Mouse (Mus musculus) frontal cortex, adult (tissue): Measurements from ENCODE around the gene Cd163.
"Not testable (repeated sequence)": the region's sequence is repeated elsewhere in the genome, so short reads cannot be mapped to it uniquely, and the experiment has no call there.

Source experiments
- ATAC-seq: cut with Nextera tagmentation; 2 replicates; pipeline ENCODE4 v1.9.2; 2017; ENCODE audit warnings: mild to moderate bottlenecking, moderate library complexity, mixed read lengths; ENCODE audit not compliant: low TSS enrichment

Cd163 gene

GRCm38 (mm10) chr6:124304356-124304755 lies at the start of gene Cd163:
TSS of gene Cd163 (plus strand) at chr6:124304656.
- ATAC-seq, result no peak

DNA sequence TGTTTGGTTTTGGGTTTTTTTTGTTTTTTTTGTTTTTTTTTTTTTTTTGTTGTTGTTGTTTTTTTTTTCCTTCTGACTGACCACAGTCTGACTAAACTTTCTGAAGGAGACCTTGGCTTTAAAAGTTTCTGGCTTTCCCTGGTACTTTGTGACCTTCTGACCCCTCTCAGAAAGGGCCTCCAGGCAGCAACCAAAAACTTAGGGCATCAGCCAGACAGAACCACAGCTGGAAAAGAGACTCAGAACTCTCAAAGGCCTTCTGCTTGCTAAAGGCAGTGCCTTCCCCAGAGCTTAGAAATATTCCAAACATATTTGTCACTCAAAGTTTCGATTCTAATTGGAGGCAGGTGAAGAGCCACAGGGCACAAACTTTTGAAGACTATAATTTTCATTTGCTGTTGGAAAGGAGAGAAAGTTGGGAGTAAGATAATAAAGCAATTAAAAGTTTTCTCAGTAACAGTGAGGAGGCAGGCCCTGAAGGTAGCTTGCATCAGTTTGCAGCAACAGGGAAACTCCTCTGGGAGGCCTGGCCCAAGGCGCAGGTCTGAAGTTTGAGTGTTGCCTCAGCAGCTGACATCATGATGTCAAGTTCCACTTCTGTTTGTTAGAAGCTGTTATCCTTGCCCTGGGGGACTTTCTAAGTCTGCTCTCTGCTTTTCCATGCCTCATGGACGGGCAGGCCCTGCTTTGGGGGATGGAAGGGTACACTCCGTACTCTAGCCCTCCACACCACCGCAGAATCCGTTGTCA lies 48.6 kb upstream of the Cd163 start:
- no peak for ATAC-seq

DNA sequence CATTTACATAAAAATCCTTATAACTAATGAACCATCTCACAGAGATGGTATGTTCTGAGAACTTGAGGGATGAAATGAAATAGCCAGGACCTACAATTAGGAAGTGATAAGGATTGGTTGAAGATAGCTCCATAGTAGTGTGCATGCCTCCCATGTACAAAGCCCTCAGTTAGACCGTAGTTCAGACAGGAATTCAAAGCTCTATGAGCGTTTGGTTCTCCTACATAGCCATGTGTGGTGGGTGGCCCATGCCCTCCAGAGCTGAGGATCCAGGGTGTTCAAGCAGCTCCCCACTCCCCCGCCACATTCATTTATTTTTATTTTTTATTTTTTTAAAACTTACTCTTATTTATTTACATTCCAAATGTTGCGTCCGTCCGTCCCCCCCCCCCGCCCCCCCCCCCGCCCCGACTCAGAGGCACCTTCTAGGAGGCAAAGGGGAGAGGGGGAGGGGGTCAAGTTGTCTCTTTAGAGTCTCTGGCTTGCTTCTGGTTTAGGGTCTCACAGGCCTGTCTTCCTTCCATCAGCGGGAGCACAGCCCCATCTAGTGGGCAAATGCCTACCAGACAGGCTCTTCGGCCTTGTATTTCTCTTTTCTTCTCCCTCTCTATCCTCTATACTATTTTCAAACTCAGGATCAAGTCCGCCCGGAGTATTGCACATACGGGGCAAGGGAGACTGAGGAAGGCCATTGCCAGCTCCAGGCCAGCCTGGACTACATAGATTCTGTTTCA lies 44.1 kb upstream of the Cd163 start:
- ATAC-seq, result peak; percentile 85

- peak; percentile 96 for ATAC-seq
Measured at GRCm38 (mm10) chr6:124262696-124263095, 41.8 kb upstream of the Cd163 start.

GRCm38 (mm10) chr6:124273231-124273880 lies 31.1 kb upstream of the Cd163 start:
- no peak for ATAC-seq

GRCm38 (mm10) chr6:124277641-124278040 lies 26.8 kb upstream of the Cd163 start:
- no peak for ATAC-seq

DNA sequence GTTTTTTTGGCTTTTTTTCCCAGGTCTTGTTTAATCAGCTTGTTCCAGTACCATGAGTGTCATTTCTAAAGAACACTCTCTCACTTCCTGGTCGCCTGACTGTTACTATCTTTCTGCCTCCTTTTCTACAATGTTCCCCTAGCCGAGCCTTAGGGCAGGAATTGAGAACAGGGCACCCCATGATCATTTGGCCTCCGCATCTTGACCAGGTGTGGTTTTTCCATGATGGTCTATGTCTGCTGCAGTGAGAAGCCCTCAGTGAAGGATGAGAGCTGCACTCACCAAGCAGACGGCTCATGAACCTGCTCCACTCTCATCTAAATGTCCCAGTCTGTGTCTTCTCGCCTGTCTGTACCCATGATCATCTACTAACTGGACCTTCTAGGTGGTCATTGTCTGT lies 26.2 kb upstream of the Cd163 start:
- ATAC-seq, result no peak

- no peak for ATAC-seq
Measured at GRCm38 (mm10) chr6:124282731-124283130, 21.7 kb upstream of the Cd163 start.

DNA sequence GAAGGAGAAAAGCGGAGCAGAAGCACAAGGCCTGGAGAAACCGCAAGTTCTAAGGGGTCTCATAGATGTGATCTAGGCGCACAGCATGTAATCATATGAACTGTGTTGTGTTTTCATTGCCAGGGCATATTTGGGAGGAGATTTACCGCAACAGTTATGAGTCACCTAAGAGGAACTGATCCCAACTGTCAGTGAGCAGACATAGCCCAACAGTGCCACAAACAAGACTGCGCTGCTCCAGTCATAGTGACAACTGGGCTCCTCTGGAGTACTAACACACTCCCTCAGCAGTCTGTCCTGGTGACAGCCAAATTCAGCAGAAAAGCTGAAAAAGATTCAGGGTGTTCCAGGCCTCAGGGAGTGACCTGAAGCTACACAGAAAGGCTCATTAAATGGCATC lies 7.1 kb upstream of the Cd163 start:
- ATAC-seq, result not testable (repeated sequence)

DNA sequence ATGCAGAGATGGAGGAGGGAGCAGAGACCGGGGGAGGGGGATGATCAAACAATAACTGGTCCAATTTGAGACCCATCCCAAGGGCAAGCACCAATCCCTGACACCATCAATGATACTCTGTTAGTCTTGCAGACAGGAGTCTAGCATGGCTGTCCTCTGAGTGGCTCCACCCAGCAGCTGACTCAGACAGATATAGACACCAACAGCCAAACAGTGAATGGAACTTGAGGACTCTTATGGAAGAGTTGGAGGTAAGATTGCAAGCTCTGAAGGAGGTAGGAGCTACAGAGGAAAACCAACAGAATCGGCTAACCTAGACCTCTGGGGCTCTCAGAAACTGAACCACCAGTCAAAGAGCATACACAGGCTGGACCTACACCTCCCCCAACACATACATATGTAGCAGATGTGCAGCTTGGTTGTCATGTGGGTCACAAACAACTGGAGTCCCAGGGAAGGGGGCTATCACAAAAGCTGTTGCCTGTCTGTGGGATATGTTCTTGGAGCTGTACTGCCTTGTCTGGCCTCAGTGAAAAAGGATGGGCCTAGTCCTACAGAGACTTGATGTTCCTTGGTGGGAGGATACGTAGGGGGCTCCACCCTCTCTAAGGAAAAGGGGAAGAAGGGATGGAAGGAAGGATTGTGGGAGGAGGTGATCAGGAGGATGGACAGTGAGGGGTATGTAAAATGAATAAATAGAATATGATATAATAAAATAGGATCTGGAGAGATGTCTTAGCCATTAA lies 2.8 kb upstream of the Cd163 start:
- ATAC-seq, result no peak

DNA sequence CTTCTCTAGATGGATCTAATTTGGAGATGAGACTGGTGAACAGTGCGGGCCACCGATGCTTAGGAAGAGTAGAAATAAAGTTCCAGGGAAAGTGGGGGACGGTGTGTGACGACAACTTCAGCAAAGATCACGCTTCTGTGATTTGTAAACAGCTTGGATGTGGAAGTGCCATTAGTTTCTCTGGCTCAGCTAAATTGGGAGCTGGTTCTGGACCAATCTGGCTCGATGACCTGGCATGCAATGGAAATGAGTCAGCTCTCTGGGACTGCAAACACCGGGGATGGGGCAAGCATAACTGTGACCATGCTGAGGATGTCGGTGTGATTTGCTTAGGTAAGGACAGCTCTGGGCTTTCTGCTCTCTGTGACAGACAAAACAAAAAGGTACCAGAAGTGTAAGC lies 4.5 kb downstream of the Cd163 start:
- ATAC-seq, result no peak

DNA sequence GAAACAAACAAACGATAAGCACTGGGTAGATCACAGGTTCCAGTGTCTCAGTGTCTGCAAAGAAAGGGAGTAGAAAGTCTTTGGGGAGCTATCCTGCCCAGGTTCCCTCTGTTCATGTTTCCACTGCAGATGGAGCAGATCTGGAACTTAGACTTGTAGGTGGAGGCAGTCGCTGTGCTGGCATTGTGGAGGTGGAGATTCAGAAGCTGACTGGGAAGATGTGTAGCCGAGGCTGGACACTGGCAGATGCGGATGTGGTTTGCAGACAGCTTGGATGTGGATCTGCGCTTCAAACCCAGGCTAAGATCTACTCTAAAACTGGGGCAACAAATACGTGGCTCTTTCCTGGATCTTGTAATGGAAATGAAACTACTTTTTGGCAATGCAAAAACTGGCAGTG lies 7.8 kb downstream of the Cd163 start:
- ATAC-seq, result peak; percentile 64

- ATAC-seq, result no peak
Measured at GRCm38 (mm10) chr6:124320371-124320770, 15.9 kb downstream of the Cd163 start.

DNA sequence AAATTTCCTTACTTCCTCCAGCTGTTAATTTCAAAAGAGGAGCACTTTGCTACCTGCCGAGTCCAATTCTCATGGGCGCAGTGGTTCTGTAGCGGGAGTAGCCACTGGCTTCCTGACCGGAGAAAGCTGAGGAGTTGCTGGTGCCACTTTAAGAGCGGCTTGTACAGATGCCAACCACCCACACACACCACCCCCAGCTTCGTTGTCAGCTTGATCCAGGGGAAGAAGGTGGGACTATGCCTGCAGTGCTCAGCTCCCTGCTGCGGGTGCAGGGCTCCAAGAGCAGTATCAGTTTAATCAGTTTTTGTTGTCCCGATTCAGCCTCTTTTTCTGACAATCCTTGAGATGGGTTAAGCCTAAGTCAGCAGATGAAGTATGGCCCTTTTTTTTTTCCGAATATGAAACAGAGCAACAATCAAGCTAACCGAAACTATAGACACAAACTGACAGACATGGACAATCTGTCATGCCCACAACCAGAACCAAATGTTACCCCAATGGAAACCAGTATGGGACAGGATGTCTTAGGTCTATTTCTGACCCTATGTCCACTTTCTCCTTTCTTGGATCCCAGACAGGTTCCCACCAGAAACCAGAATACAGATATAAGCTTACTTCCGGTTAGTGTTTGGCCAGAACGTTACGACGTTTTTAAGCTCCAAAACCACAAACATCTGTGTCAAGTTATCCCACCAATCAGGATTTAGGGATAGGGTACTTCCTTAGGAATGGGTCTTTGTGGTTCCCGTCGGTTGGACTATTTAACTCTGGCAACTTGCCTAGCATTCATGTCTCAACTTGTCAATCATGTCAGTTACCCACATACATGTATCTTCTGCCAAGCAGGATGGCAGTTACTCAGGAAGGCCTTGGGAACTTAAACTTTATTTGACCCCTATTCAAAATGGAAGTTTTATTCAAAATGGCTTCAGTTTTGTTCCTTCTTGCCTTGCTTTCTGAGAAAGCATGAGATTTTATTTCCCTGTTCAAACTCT lies 17.3 kb downstream of the Cd163 start:
- peak; percentile 94 for ATAC-seq

DNA sequence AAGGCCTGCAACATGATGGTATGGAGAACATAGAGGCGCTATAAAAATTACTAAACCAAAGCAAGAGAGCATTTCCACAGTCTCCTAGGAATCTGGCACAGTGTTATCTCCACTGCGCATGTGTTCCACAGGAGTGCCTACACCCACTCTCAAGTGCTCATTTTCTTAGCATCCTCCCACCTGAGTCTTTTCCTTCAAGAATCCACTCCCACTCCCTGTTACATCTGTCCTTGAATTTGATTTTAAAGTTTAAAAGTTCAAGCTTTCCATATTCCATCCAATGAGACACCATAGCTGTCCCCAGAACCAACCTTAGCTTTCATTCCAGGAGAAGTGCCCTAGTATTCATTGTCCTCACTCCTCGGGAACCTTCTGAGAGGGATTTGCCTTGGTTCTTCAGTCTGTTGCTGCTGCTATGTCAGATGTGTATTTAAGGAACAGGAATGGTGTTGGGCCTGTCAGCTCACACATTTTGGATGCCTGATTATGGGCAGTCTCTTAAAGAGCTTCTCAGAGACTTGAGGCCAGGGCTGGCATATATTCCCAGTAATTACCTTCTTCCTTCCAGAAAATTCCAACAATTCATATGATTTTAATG lies 24.0 kb downstream of the Cd163 start:
- ATAC-seq, result peak; percentile 100

GRCm38 (mm10) chr6:124329622-124330021 lies 25.2 kb downstream of the Cd163 start:
- ATAC-seq, result no peak

DNA sequence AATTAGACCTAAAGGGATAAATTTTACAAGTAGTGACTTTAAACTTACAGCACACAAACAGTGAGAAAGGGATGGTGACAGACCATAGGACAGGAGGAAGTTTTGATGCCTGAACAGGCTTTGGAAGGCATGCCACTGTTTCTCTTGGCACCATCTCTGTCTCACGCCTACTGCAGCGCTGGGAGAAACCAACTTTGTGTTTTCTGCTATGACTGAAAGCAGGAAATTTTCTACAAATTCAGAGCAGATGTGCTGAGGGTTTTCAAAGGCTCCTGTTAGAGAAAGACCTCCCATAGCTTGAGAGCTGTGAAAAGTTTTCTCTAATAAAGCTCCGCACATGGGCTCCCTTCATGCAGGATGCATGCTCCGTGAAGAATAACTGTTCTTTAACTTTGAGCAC lies 40.6 kb downstream of the Cd163 start:
- peak; percentile 90 for ATAC-seq

GRCm38 (mm10) chr6:124346613-124347012 lies 42.2 kb downstream of the Cd163 start:
- ATAC-seq, result no peak

- no peak for ATAC-seq
Measured at GRCm38 (mm10) chr6:124353246-124353645, 48.8 kb downstream of the Cd163 start.

GRCm38 (mm10) chr6:124358953-124359352 lies 54.5 kb downstream of the Cd163 start:
- ATAC-seq, result no peak
